In the genomic region with DNA sequence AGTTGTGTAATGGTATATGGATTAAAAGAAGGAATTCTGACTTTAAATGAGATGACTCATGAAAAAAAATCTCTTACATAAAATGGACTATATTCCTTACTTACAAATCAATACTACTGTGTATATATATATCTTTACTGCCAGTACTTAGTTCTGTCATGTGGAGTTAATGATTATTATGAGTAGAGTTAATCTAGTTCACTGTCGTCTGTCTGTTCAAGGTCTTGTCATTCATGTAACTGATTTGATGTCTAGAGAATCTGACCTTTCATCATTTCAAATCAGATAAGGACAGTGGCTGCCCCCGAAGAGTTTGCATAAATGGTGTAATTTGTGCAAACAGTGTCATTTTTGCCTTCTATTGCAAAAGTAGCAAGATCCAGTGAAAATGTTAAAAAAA, we compare ENCODE assay signal across 25 mouse cellular contexts. TPM values are rescaled to one million over a fixed set of nuclear protein-coding genes. Genes with fewer than 3 reads are reported as not detected.
A peak's percentile ranks its signal among the peaks of the same experiment; 100 is the strongest.
DNase-seq lines count a peak whose midpoint lies in the region; ATAC-seq and TF ChIP-seq lines count a peak whose summit lies in the region.
"Had no signal": no experiment of that assay in that cellular context is flagged by ENCODE, and none has a peak within 500 bp of the region (broad histone marks: within the 10 kb centered on the region; RNA-seq: fewer than 3 reads in every experiment).

No protein-coding gene starts in this region.

- TF ChIP-seq EP300 in liver, postnatal 0 days (IDR thresholded peaks at IDR 0.05; ENCODE audit: low read depth) = no peak

- no peak overlapping the region for H3K27ac ChIP-seq in liver, embryonic 15.5 days (replicated peaks)
- H3K27ac ChIP-seq in intestine, embryonic 15.5 days = no peak overlapping the region
- no peak overlapping the region for H3K27ac ChIP-seq in intestine, embryonic 16.5 days (ENCODE audit: low read length)
- H3K27ac ChIP-seq in liver, postnatal 0 days (ENCODE audit: low read depth) = no peak overlapping the region
- H3K27ac ChIP-seq: embryonic facial prominence, embryonic 10.5 days; embryonic facial prominence, embryonic 12.5 days; forebrain, embryonic 13.5 days; forebrain, embryonic 15.5 days had no signal

- no peaks in the 10 kb centered on the region for H3K36me3 ChIP-seq in liver, embryonic 15.5 days (replicated peaks)
- H3K36me3 ChIP-seq in intestine, embryonic 15.5 days = no peaks in the 10 kb centered on the region
- H3K36me3 ChIP-seq in intestine, embryonic 16.5 days (ENCODE audit: control insufficient read depth, insufficient read depth, low read length) = no peaks in the 10 kb centered on the region
- no peaks in the 10 kb centered on the region for H3K36me3 ChIP-seq in liver, postnatal 0 days (replicated peaks; ENCODE audit: insufficient read depth, low read length)
- H3K36me3 ChIP-seq: embryonic facial prominence, embryonic 10.5 days; embryonic facial prominence, embryonic 12.5 days; forebrain, embryonic 15.5 days had no signal

- 37% methylated on average over 2 of the region's 2 CpGs for WGBS in liver, embryonic 15.5 days (ENCODE audit: insufficient replicate concordance)
- 54% methylated on average over 2 of the region's 2 CpGs for WGBS in intestine, embryonic 15.5 days
- 58% methylated on average over 2 of the region's 2 CpGs for WGBS in intestine, embryonic 16.5 days
- WGBS in liver, postnatal 0 days (ENCODE audit: insufficient replicate concordance) = 37% methylated on average over 2 of the region's 2 CpGs

- H3K4me3 ChIP-seq in liver, embryonic 15.5 days (replicated peaks) = no peak overlapping the region
- H3K4me3 ChIP-seq in intestine, embryonic 15.5 days (replicated peaks) = no peak overlapping the region
- no peak overlapping the region for H3K4me3 ChIP-seq in intestine, embryonic 16.5 days (ENCODE audit: low read length)
- H3K4me3 ChIP-seq in liver, postnatal 0 days (ENCODE audit: low read depth, low read length) = no peak overlapping the region
- H3K4me3 ChIP-seq: embryonic facial prominence, embryonic 10.5 days; embryonic facial prominence, embryonic 12.5 days; forebrain, embryonic 13.5 days; forebrain, embryonic 15.5 days had no signal

- no peak overlapping the region for H3K4me2 ChIP-seq in liver, embryonic 15.5 days
- no peak overlapping the region for H3K4me2 ChIP-seq in intestine, embryonic 15.5 days (replicated peaks)
- H3K4me2 ChIP-seq in intestine, embryonic 16.5 days (ENCODE audit: low read depth, low read length) = no peak overlapping the region
- no peak overlapping the region for H3K4me2 ChIP-seq in liver, postnatal 0 days (ENCODE audit: low read depth, low read length)
- H3K4me2 ChIP-seq: embryonic facial prominence, embryonic 12.5 days; forebrain, embryonic 13.5 days; forebrain, embryonic 15.5 days had no signal

- ATAC-seq in liver, embryonic 15.5 days (ENCODE audit: insufficient read depth) = peak; percentile 54; the same call in 1 of the 2 replicates
- ATAC-seq in intestine, embryonic 15.5 days = peak; percentile 92
- peak; percentile 97 for ATAC-seq in intestine, embryonic 16.5 days
- peak; percentile 62 for ATAC-seq in liver, postnatal 0 days
- ATAC-seq: forebrain, embryonic 13.5 days; forebrain, embryonic 15.5 days had no signal

- DNase-seq in liver = no peak
- no peak for DNase-seq in liver, postnatal 0 days
- DNase-seq in adrenal gland, adult 18-20 months (ENCODE audit: low spot score in 2 of 2) = no peak
- DNase-seq in natural killer cell, adult 2 months (ENCODE audit: low spot score in 2 of 2) = no peak
- DNase-seq: adrenal gland, adult 8-10 months; adrenal gland, postnatal 14 days; adrenal gland, postnatal 36 days; cerebellum, adult 11-12 months; cerebellum, adult 2 months; cerebellum, adult 9-10 months; cerebellum, postnatal 10 days; cerebellum, postnatal 25 days had no signal

- H3K4me1 ChIP-seq in liver, embryonic 15.5 days (replicated peaks) = no peaks in the 10 kb centered on the region
- no peaks in the 10 kb centered on the region for H3K4me1 ChIP-seq in intestine, embryonic 15.5 days (replicated peaks)
- H3K4me1 ChIP-seq in intestine, embryonic 16.5 days (ENCODE audit: control insufficient read depth, insufficient read depth, low read length) = no peaks in the 10 kb centered on the region
- no peaks in the 10 kb centered on the region; the same call in 1 of the 2 replicates for H3K4me1 ChIP-seq in liver, postnatal 0 days (ENCODE audit: insufficient read depth)
- H3K4me1 ChIP-seq: embryonic facial prominence, embryonic 10.5 days; embryonic facial prominence, embryonic 12.5 days; forebrain, embryonic 13.5 days; forebrain, embryonic 15.5 days had no signal

- no peaks in the 10 kb centered on the region for H3K9me3 ChIP-seq in liver, embryonic 15.5 days (replicated peaks)
- no peaks in the 10 kb centered on the region for H3K9me3 ChIP-seq in intestine, embryonic 15.5 days
- no peaks in the 10 kb centered on the region for H3K9me3 ChIP-seq in intestine, embryonic 16.5 days (ENCODE audit: control insufficient read depth, low read length)
- H3K9me3 ChIP-seq in liver, postnatal 0 days (ENCODE audit: low read length) = no peaks in the 10 kb centered on the region
- H3K9me3 ChIP-seq: embryonic facial prominence, embryonic 10.5 days; embryonic facial prominence, embryonic 12.5 days; forebrain, embryonic 13.5 days; forebrain, embryonic 15.5 days had no signal

- H3K9ac ChIP-seq in liver, embryonic 15.5 days = no peak overlapping the region
- no peak overlapping the region for H3K9ac ChIP-seq in intestine, embryonic 15.5 days
- H3K9ac ChIP-seq in intestine, embryonic 16.5 days (ENCODE audit: low read depth, low read length) = no peak overlapping the region
- H3K9ac ChIP-seq in liver, postnatal 0 days (replicated peaks) = no peak overlapping the region
- H3K9ac ChIP-seq: embryonic facial prominence, embryonic 12.5 days; forebrain, embryonic 13.5 days; forebrain, embryonic 15.5 days had no signal

- no peaks in the 10 kb centered on the region for H3K27me3 ChIP-seq in liver, embryonic 15.5 days
- H3K27me3 ChIP-seq in intestine, embryonic 15.5 days (replicated peaks) = no peaks in the 10 kb centered on the region
- no peaks in the 10 kb centered on the region for H3K27me3 ChIP-seq in intestine, embryonic 16.5 days (replicated peaks; ENCODE audit: control insufficient read depth, insufficient read depth, low read length)
- no peaks in the 10 kb centered on the region for H3K27me3 ChIP-seq in liver, postnatal 0 days (ENCODE audit: insufficient read depth, low read length)
- H3K27me3 ChIP-seq: embryonic facial prominence, embryonic 12.5 days; forebrain, embryonic 13.5 days; forebrain, embryonic 15.5 days had no signal

- TF ChIP-seq CTCF in liver, postnatal 0 days (IDR thresholded peaks at IDR 0.05; ENCODE audit: low read depth) = no peak

RNA-seq across cellular contexts. Expression of a gene that starts 5.1 kb away (rescaled TPM):
- polyA plus RNA-seq in liver, embryonic 15.5 days (2015; fragmentation: Nextera tagmentation; extraction: Ambion mirVana) = 2.2 and 4.0 TPM in 2 replicates
- 0.34 TPM in 1 of 2 replicates, not detected in the other for polyA plus RNA-seq in intestine, embryonic 15.5 days (2015; fragmentation: Nextera tagmentation; extraction: Ambion mirVana)
- 0.23 TPM in 1 of 2 replicates, not detected in the other for polyA plus RNA-seq in intestine, embryonic 16.5 days (2015; fragmentation: Nextera tagmentation; extraction: Ambion mirVana)
- 41.9 and 51.8 TPM in 2 replicates for polyA plus RNA-seq in liver, postnatal 0 days (2015; fragmentation: Nextera tagmentation; extraction: Ambion mirVana)
- total RNA-seq in adrenal gland, adult 18-20 months (2021) = not detected
- total RNA-seq: adrenal gland, postnatal 36 days; ES-E14; MEL had no signal
- polyA plus RNA-seq: C2C12; cerebellum, adult 2 months; cortical plate, adult 2 months; embryonic facial prominence, embryonic 10.5 days; embryonic facial prominence, embryonic 12.5 days; embryonic facial prominence, embryonic 14.5 days; forebrain, embryonic 11.5 days; forebrain, embryonic 13.5 days; forebrain, embryonic 15.5 days had no signal
